Mouse (Mus musculus) 416B (cell line): ENCODE results near the gene Akap12.

ENCODE experiments used
- DNase-seq: peaks from one replicate; pipeline ENCODE4 v3.0.0; 2011; ENCODE audit warnings: low read depth

The Akap12 gene

GRCm38 (mm10) chr10:4284781-4285180 is 18.6 kb downstream of the Akap12 start:
- DNase-seq, result no peak

- no peak for DNase-seq
Measured at GRCm38 (mm10) chr10:4285752-4286151, 19.6 kb downstream of the Akap12 start.

GRCm38 (mm10) chr10:4289171-4289570 is 23.0 kb downstream of the Akap12 start:
- no peak for DNase-seq

- DNase-seq, result no peak
Measured at GRCm38 (mm10) chr10:4289636-4290035, 23.5 kb downstream of the Akap12 start.

GRCm38 (mm10) chr10:4290145-4290544 is 24.0 kb downstream of the Akap12 start:
- no peak for DNase-seq

- no peak for DNase-seq
Measured at GRCm38 (mm10) chr10:4290561-4290960, 24.4 kb downstream of the Akap12 start.

GRCm38 (mm10) chr10:4293418-4293817 is 27.2 kb downstream of the Akap12 start:
- DNase-seq, result no peak

GRCm38 (mm10) chr10:4303558-4303957 is 37.4 kb downstream of the Akap12 start:
- no peak for DNase-seq

- DNase-seq, result no peak
Measured at GRCm38 (mm10) chr10:4323885-4324284, 57.7 kb downstream of the Akap12 start.

GRCm38 (mm10) chr10:4325562-4325961 is 59.4 kb downstream of the Akap12 start:
- DNase-seq, result peak; percentile 16

- peak; percentile 29 for DNase-seq
Measured at GRCm38 (mm10) chr10:4327716-4328115, 61.5 kb downstream of the Akap12 start.

GRCm38 (mm10) chr10:4332228-4332979 is 66.2 kb downstream of the Akap12 start:
- no peak for DNase-seq

GRCm38 (mm10) chr10:4333319-4333718 is 67.1 kb downstream of the Akap12 start:
- peak; percentile 71 for DNase-seq

GRCm38 (mm10) chr10:4334039-4334683 is 68.0 kb downstream of the Akap12 start:
- peak; percentile 89 for DNase-seq

- DNase-seq, result peak; percentile 12
Measured at GRCm38 (mm10) chr10:4338863-4339461, 72.8 kb downstream of the Akap12 start.

GRCm38 (mm10) chr10:4341430-4341829 is 75.2 kb downstream of the Akap12 start:
- peak; percentile 75 for DNase-seq

- peak; percentile 81 for DNase-seq
Measured at GRCm38 (mm10) chr10:4346489-4347135, 80.4 kb downstream of the Akap12 start.

- no peak for DNase-seq
Measured at GRCm38 (mm10) chr10:4347136-4347492, 80.9 kb downstream of the Akap12 start.

GRCm38 (mm10) chr10:4347591-4347990 is 81.4 kb downstream of the Akap12 start:
- no peak for DNase-seq

- DNase-seq, result no peak
Measured at GRCm38 (mm10) chr10:4354371-4355260, 88.4 kb downstream of the Akap12 start.

- DNase-seq, result peak; percentile 13
Measured at GRCm38 (mm10) chr10:4355882-4356451, 89.8 kb downstream of the Akap12 start.
